Mouse (Mus musculus) CD8-positive naive resting alpha-beta T cell, adult 2 months (primary cell): ENCODE data around the gene Exosc9.

Source experiments
- DNase-seq, 2 experiments: peaks; one replicate each; pipeline ENCODE4 v3.0.0; 2022; ENCODE audit warnings: low read depth in 2 of 2, low spot score in 2 of 2

Exosc9 gene

GRCm38 (mm10) chr3:36552406-36553047 lies at the start of gene Exosc9:
Gene Exosc9 (plus strand): TSS chr3:36552606.
- peak; percentile 88 to 93 for DNase-seq

- DNase-seq: no peak
These were observed 47.1 kb upstream of the Exosc9 start for GRCm38 (mm10) chr3:36505306-36505705.

GRCm38 (mm10) chr3:36505809-36506735 lies 46.3 kb upstream of the Exosc9 start:
- DNase-seq: no peak

GRCm38 (mm10) chr3:36511491-36511890 lies 40.9 kb upstream of the Exosc9 start:
- DNase-seq: no peak

GRCm38 (mm10) chr3:36516196-36516595 lies 36.2 kb upstream of the Exosc9 start:
- no peak for DNase-seq

GRCm38 (mm10) chr3:36521073-36522060 lies 31.0 kb upstream of the Exosc9 start, which contains the start of gene Gm11549:
Gene Gm11549 (minus strand): TSS chr3:36521813.
- DNase-seq: no peak

- DNase-seq: no peak
These were observed 30.3 kb upstream of the Exosc9 start for GRCm38 (mm10) chr3:36522137-36522536.

GRCm38 (mm10) chr3:36524466-36524865 lies 27.9 kb upstream of the Exosc9 start:
- DNase-seq: no peak

- DNase-seq: no peak
These were observed 22.1 kb upstream of the Exosc9 start for GRCm38 (mm10) chr3:36530345-36530744.

- DNase-seq: no peak
These were observed 21.6 kb upstream of the Exosc9 start for GRCm38 (mm10) chr3:36530781-36531180.

- no peak for DNase-seq
These were observed 21.2 kb upstream of the Exosc9 start for GRCm38 (mm10) chr3:36531242-36531641.

GRCm38 (mm10) chr3:36531979-36532542 lies 20.3 kb upstream of the Exosc9 start:
- DNase-seq: no peak

- DNase-seq: no peak
These were observed 19.7 kb upstream of the Exosc9 start for GRCm38 (mm10) chr3:36532738-36533137.

GRCm38 (mm10) chr3:36533201-36533672 lies 19.2 kb upstream of the Exosc9 start:
- no peak for DNase-seq

GRCm38 (mm10) chr3:36536041-36536440 lies 16.4 kb upstream of the Exosc9 start:
- DNase-seq: no peak

- DNase-seq: no peak
These were observed 14.5 kb upstream of the Exosc9 start for GRCm38 (mm10) chr3:36537701-36538470.

- no peak for DNase-seq
These were observed 11.7 kb upstream of the Exosc9 start for GRCm38 (mm10) chr3:36540756-36541155.

GRCm38 (mm10) chr3:36541399-36541798 lies 11.0 kb upstream of the Exosc9 start:
- DNase-seq: no peak

- DNase-seq: no peak
These were observed 7.4 kb upstream of the Exosc9 start for GRCm38 (mm10) chr3:36544961-36545360.

- no peak for DNase-seq
These were observed 1.1 kb upstream of the Exosc9 start for GRCm38 (mm10) chr3:36551343-36551742.
